Mouse (Mus musculus) E14TG2a.4 (cell line): ENCODE measurements at regions not wholly inside any gene's neighbourhood (a gene's known extent, or its start where the extent isn't known, plus 50 kb on each side); places are given as distances from the start of the nearest gene placed in this dataset.

Experiments
- CTCF ChIP-seq: conservative IDR thresholded peaks from 2 replicates; pipeline ENCODE4 v1.5.1; 2014; ENCODE audit warnings: low read length
- NANOG ChIP-seq: IDR thresholded peaks from 2 replicates; pipeline ENCODE4 v1.6.1; 2014; ENCODE audit warnings: borderline replicate concordance, low read length, mixed read lengths
- POU5F1 ChIP-seq: IDR thresholded peaks from 2 replicates; pipeline ENCODE4 v1.6.1; 2014; ENCODE audit warnings: low read length, borderline replicate concordance

DNA sequence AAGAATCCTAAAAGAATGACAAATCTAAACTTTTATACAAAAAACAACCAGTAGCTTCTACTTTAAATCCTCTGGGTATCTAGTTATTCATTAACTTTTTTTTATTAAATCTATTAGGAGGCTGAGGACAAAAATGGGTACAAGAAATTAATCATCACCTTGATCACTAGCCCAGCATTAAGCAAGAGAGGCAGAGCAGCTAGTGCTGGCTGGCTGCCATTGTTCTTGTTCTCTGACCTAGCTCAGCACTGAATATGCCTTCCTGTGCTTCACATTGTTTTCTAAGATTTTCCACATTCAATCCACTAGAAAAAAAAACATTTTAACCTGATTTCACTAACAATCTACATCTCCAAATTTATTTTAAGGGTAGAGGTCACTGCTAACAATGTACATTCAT is 325.6 kb upstream of the Arhgap42 start:
- no peak for TF ChIP-seq CTCF
- no peak for TF ChIP-seq NANOG
- TF ChIP-seq POU5F1, result no peak
